Mouse (Mus musculus): ENCODE data around the gene Maff. TPM values are rescaled to one million over a fixed set of nuclear protein-coding genes. Genes with fewer than 3 reads are reported as not detected.

Maff gene
- polyA plus RNA-seq, 1 experiment = 15.6 TPM

DNA sequence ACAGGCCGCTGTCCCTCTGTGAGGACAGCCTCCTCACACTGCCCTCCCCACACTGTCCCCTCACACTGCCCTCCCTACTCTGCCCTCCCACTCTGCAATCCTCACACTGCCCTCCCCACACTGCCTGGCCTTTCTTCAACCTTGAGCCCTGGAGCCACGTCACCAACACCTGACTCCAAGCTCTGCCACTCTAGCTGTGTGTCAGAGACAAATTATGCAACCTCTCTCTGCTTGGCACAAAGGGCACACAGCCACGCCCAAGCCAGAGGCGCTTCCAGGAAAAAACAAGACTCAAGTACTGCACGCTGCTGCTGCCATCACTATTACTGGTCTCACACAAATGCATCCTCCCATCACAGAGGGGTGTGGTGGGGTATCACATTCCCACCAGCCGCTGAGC lies 44.0 kb downstream of the Maff start:
- H3K27me3 ChIP-seq (ENCODE audit: control insufficient read depth, insufficient read depth, insufficient read length) = no peaks in the 10 kb centered on the region
- TF ChIP-seq CEBPB (IDR thresholded peaks at IDR 0.05; ENCODE audit: insufficient read depth, poor library complexity, severe bottlenecking) (peak; percentile 89), REST (IDR thresholded peaks at IDR 0.05; ENCODE audit: insufficient read depth, insufficient read length) (no peak), E2F4 (IDR thresholded peaks at IDR 0.05; ENCODE audit: insufficient read depth) (no peak), SRF (IDR thresholded peaks at IDR 0.05; ENCODE audit: control insufficient read depth, insufficient read length, low read depth) (no peak), POLR2AphosphoS2 (IDR thresholded peaks at IDR 0.05; ENCODE audit: insufficient read length, low read depth) (no peak), MAX (IDR thresholded peaks at IDR 0.05; ENCODE audit: low read depth) (no peak), MYOG (IDR thresholded peaks at IDR 0.05; ENCODE audit: control insufficient read depth in 1 of 3, insufficient read depth in 1 of 3, insufficient read length in 2 of 3, low read depth in 2 of 3) (peak in 2 of 3 experiments; percentile 2 to 27), TCF12 (IDR thresholded peaks at IDR 0.05; ENCODE audit: insufficient read depth, poor library complexity, severe bottlenecking) (no peak), USF1 (IDR thresholded peaks at IDR 0.05; ENCODE audit: low read depth) (no peak), MYOD1 (IDR thresholded peaks at IDR 0.05; ENCODE audit: control insufficient read depth in 1 of 3, insufficient read length in 2 of 3, low read depth in 2 of 3) (peak in 2 of 3 experiments; percentile 14 to 52), POLR2A (IDR thresholded peaks at IDR 0.05; ENCODE audit: insufficient read length, low read depth) (no peak), TCF3 (IDR thresholded peaks at IDR 0.05; ENCODE audit: insufficient read length, low read depth) (no peak)
- no peaks in the 10 kb centered on the region for H3K36me3 ChIP-seq (ENCODE audit: control insufficient read depth, insufficient read depth)
- peak overlapping the region; percentile 62 for H3K4me2 ChIP-seq (ENCODE audit: low read depth)
- no peak overlapping the region for H3ac ChIP-seq (ENCODE audit: control insufficient read depth, insufficient read length)
- H3K4me3 ChIP-seq = no peak overlapping the region
- H3K79me2 ChIP-seq (ENCODE audit: control insufficient read depth, insufficient read depth) = peaks cover 37% of the 10 kb centered on the region

GRCm38 (mm10) chr15:79391447-79392093 lies 45.1 kb downstream of the Maff start:
- H3K4me2 ChIP-seq (ENCODE audit: low read depth) = peak overlapping the region; percentile 62
- H3K36me3 ChIP-seq (ENCODE audit: control insufficient read depth, insufficient read depth) = no peaks in the 10 kb centered on the region
- peaks cover 39% of the 10 kb centered on the region for H3K79me2 ChIP-seq (ENCODE audit: control insufficient read depth, insufficient read depth)
- TF ChIP-seq E2F4 (IDR thresholded peaks at IDR 0.05; ENCODE audit: insufficient read depth) (no peak), MYOD1 (IDR thresholded peaks at IDR 0.05; ENCODE audit: control insufficient read depth in 1 of 3, insufficient read length in 2 of 3, low read depth in 2 of 3) (peak in 2 of 3 experiments; percentile 79 to 83), USF1 (IDR thresholded peaks at IDR 0.05; ENCODE audit: low read depth) (peak; percentile 84), TCF3 (IDR thresholded peaks at IDR 0.05; ENCODE audit: insufficient read length, low read depth) (peak; percentile 22), POLR2A (IDR thresholded peaks at IDR 0.05; ENCODE audit: insufficient read length, low read depth) (peak; percentile 20), SRF (IDR thresholded peaks at IDR 0.05; ENCODE audit: control insufficient read depth, insufficient read length, low read depth) (no peak), MYOG (IDR thresholded peaks at IDR 0.05; ENCODE audit: control insufficient read depth in 1 of 3, insufficient read depth in 1 of 3, insufficient read length in 2 of 3, low read depth in 2 of 3) (peak in 2 of 3 experiments; percentile 81 to 84), POLR2AphosphoS2 (IDR thresholded peaks at IDR 0.05; ENCODE audit: insufficient read length, low read depth) (no peak), CEBPB (IDR thresholded peaks at IDR 0.05; ENCODE audit: insufficient read depth, poor library complexity, severe bottlenecking) (no peak), TCF12 (IDR thresholded peaks at IDR 0.05; ENCODE audit: insufficient read depth, poor library complexity, severe bottlenecking) (peak; percentile 76)
- H3K27me3 ChIP-seq (ENCODE audit: control insufficient read depth, insufficient read depth, insufficient read length) = no peaks in the 10 kb centered on the region
- no peak overlapping the region for H3ac ChIP-seq (ENCODE audit: control insufficient read depth, insufficient read length)
- no peak overlapping the region for H3K4me3 ChIP-seq

DNA sequence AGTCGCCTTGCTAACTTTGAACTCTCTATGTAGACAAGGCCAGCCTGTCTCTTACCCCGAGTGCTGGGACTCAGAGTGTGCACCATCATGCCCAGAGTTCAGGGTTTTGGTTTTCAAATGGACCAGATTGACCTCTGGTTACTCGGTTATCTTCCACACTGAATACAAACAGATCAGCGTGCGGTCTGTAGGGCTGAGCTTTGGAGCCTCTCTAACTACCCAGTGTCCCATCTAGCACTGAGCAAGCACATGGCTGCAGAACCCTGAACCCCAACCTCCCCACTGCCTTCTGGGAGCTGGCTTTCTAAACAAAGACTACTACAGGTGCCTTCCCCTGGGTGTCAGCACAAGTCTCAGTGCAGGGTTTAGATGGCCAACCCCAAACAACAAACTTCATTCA lies 46.1 kb downstream of the Maff start:
- H3K4me2 ChIP-seq (ENCODE audit: low read depth) = peak overlapping the region; percentile 62
- TF ChIP-seq MAX (IDR thresholded peaks at IDR 0.05; ENCODE audit: low read depth) (no peak), REST (IDR thresholded peaks at IDR 0.05; ENCODE audit: insufficient read depth, insufficient read length) (no peak), MYOD1 (IDR thresholded peaks at IDR 0.05; ENCODE audit: control insufficient read depth in 1 of 3, insufficient read length in 2 of 3, low read depth in 2 of 3) (no peak), SRF (IDR thresholded peaks at IDR 0.05; ENCODE audit: control insufficient read depth, insufficient read length, low read depth) (no peak), POLR2A (IDR thresholded peaks at IDR 0.05; ENCODE audit: insufficient read length, low read depth) (no peak)
- peaks cover 41% of the 10 kb centered on the region for H3K79me2 ChIP-seq (ENCODE audit: control insufficient read depth, insufficient read depth)

GRCm38 (mm10) chr15:79393101-79393500 lies 46.7 kb downstream of the Maff start:
- no peaks in the 10 kb centered on the region for H3K27me3 ChIP-seq (ENCODE audit: control insufficient read depth, insufficient read depth, insufficient read length)
- H3K79me2 ChIP-seq (ENCODE audit: control insufficient read depth, insufficient read depth) = peaks cover 38% of the 10 kb centered on the region
- H3ac ChIP-seq (ENCODE audit: control insufficient read depth, insufficient read length) = no peak overlapping the region
- no peak overlapping the region for H3K4me3 ChIP-seq
- TF ChIP-seq TCF12 (IDR thresholded peaks at IDR 0.05; ENCODE audit: insufficient read depth, poor library complexity, severe bottlenecking) (no peak), POLR2A (IDR thresholded peaks at IDR 0.05; ENCODE audit: insufficient read length, low read depth) (no peak), SRF (IDR thresholded peaks at IDR 0.05; ENCODE audit: control insufficient read depth, insufficient read length, low read depth) (no peak), MAX (IDR thresholded peaks at IDR 0.05; ENCODE audit: low read depth) (no peak)
- H3K36me3 ChIP-seq (ENCODE audit: control insufficient read depth, insufficient read depth) = no peaks in the 10 kb centered on the region
- no peak overlapping the region for H3K4me2 ChIP-seq (ENCODE audit: low read depth)

More for the DNA sequence above, 46.1 kb downstream of the Maff start:
- Histone ChIP-seq H3K36me3 (ENCODE audit: control insufficient read depth, insufficient read depth) (no peaks in the 10 kb centered on the region), H3ac (ENCODE audit: control insufficient read depth, insufficient read length) (no peak overlapping the region), H3K27me3 (ENCODE audit: control insufficient read depth, insufficient read depth, insufficient read length) (no peaks in the 10 kb centered on the region), H3K4me3 (no peak overlapping the region)

GRCm38 (mm10) chr15:79394842-79395241 lies 48.4 kb downstream of the Maff start:
- H3K27me3 ChIP-seq (ENCODE audit: control insufficient read depth, insufficient read depth, insufficient read length) = no peaks in the 10 kb centered on the region
- no peak overlapping the region for H3K4me2 ChIP-seq (ENCODE audit: low read depth)
- H3K4me3 ChIP-seq = no peak overlapping the region
- peaks cover 36% of the 10 kb centered on the region for H3K79me2 ChIP-seq (ENCODE audit: control insufficient read depth, insufficient read depth)
- TF ChIP-seq MYOD1 (IDR thresholded peaks at IDR 0.05; ENCODE audit: control insufficient read depth in 1 of 3, insufficient read length in 2 of 3, low read depth in 2 of 3) = no peak
- TF ChIP-seq REST (IDR thresholded peaks at IDR 0.05; ENCODE audit: insufficient read depth, insufficient read length) = no peak
- TF ChIP-seq SRF (IDR thresholded peaks at IDR 0.05; ENCODE audit: control insufficient read depth, insufficient read length, low read depth) = no peak
- TF ChIP-seq USF1 (IDR thresholded peaks at IDR 0.05; ENCODE audit: low read depth) = no peak
- no peak for TF ChIP-seq TCF12 (IDR thresholded peaks at IDR 0.05; ENCODE audit: insufficient read depth, poor library complexity, severe bottlenecking)
- no peak for TF ChIP-seq MAX (IDR thresholded peaks at IDR 0.05; ENCODE audit: low read depth)
- no peak for TF ChIP-seq TCF3 (IDR thresholded peaks at IDR 0.05; ENCODE audit: insufficient read length, low read depth)
- no peak for TF ChIP-seq E2F4 (IDR thresholded peaks at IDR 0.05; ENCODE audit: insufficient read depth)
- TF ChIP-seq POLR2AphosphoS2 (IDR thresholded peaks at IDR 0.05; ENCODE audit: insufficient read length, low read depth) = no peak
- no peaks in the 10 kb centered on the region for H3K36me3 ChIP-seq (ENCODE audit: control insufficient read depth, insufficient read depth)
- H3ac ChIP-seq (ENCODE audit: control insufficient read depth, insufficient read length) = no peak overlapping the region
